Mouse (Mus musculus) kidney, postnatal 25 days (tissue): ENCODE results near the gene Mall.

Experiments used
- DNase-seq, 2 experiments: peaks; one replicate each; pipeline ENCODE4 v3.0.0; 2021; ENCODE audit warnings: mixed read lengths in 2 of 2

The Mall gene

DNA sequence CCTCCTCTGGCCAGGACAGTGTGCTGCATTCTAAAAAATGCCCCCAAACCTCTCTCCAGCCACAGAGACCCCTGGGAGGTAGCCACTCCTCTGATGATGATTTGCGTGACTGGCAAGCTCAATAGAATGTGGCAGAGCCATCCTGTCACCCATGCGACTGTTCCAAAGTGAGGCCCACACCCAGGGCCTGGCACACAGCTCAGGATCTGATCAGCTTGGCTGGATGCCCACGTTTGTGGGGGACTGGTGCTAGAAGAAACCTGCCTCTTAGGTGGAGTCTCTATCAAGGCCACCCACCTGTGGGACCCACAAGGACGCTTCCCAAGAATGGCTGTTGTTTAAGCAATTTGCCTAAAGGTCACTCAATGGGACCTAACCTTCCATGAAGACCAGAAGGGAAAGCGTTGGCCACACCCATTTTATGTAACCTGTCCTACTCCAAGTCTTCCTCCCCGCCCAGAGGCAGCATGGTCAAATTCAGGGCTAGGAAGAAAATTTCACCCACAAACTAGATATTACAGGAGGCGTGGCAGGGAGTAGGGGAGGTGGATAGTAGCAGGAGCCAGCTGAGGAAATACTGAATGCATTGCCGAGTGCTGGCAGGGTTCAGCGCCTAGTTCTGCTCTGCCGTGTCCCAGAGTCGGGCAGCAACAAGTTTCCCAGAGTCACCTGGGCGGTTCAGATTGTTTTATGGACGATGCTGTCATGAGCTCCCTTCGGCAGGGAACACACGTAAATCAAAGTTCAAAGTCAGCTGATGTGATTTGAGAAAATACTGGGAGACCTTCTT is 876 bp downstream of the Mall start:
- DNase-seq, result peak in 1 of 2 experiments; percentile 39

DNA sequence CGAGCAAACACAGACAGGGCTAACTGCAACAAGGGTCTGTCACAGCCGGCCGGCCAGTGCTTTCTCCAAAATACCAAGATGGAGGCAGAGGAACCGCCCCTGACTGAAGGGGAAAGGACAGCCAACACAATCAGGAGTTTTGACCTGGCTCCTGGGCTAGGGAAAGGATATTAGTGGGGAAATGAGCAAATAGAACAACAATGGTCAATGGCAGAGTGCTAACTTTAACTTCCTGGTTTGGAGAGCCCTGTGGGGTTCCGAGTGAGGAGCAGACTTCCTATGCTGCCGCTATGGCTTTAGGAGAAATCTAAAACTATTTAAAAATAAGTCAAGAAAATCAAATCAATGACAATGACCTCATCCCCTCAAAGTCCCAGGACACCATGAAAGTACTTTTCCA is 1.6 kb downstream of the Mall start:
- DNase-seq, result no peak

DNA sequence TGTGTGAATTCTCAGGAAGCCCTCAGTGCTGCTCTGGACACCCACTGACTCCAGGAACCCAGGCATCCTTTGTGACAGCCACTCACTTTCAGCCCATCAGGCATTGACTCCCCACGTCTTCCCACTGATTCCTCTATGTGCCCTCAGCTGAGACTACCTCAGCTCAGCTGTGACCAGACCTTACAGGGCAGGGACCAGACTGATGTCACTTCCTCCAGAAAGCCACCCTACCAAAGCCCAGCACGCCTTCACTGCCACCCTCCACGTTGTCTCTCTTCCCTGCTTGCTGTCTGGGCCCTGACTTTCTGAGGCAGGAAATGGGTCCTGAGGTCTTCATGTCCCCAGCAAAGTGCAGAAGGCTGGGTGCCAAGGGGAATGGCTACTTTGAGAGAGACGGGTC is 6.5 kb downstream of the Mall start:
- DNase-seq, result no peak

DNA sequence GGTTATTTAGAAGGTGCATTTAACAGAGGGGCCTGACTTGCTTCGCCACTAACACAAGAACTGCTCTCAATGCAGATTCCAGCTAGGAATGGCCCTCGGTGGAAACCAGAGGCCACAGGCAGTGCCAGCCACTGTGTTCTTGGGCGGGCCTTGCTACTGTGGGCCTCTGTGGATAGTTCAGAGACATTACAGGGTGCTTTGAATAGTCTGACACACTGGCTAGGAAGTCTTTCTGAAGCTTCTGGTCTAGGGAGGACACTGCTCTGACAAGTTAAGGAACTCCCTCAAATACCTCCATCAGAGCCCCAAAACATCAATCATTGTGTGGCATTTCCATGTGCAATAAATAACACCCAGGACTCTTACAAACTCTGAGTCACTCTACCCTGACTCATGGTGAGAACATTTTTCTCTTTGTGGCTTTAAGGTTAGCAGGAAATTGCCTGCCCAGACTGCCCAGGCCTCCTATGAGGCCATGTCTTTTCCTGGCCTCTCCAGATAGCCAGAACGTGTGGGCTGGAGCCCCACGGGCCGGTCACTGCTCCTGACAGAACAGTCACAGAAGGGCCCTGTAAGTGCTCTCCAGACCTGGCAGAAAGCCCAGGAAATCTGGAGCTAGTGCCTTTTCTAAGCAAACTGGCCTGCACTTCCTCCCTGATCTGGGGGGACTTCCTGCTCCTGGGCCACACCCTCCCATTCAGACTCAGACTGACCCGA is 7.4 kb downstream of the Mall start:
- DNase-seq, result peak; percentile 91

DNA sequence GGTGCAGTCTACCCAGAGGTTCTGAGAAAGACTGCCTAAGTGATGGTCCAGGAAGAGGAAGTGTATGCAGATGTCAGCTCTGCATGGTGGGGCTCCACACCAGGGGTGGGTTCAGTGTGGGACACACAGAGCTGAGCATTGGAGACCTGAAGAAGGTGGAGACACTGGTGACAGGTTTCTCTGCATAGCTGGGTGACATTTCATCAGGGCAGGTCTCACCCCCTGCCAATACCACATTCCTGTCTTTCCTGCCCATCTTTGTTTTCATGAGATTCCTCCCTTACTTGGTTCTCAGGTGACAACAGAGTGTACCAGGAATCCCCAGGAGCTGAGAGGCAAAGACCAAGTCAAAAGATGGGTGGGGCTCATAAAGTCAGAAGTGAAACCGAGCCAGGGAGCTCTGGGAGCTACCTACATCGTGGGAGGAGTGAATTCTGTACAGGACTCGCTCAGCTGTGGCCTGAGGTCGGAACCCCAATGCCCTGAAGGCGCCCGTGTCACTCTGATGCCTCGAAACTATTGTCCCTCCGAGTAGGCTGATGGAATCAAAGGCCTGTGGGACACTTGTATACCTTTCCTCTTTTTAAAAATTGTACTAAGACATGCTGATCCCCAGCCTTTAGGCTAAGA is 10.8 kb downstream of the Mall start:
- no peak for DNase-seq

DNA sequence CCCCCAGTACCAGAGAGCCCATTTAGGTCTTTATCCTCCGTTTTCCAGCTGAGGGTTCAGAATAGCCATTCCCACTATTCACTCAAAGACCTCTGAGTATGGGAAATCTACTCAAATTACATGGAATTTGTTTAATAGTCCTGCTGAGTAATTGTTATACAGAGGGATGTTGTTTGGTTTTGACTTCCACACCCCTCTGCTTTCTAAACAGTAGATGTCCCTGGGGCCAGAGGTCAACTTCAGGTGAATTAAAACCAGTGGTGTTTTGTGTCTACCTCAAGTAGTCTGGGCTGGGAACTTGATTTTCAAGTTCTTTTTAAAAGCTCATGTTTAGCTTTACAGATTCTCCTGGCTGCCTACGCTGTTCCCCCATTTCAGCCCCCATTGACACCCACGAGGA is 15.0 kb downstream of the Mall start:
- DNase-seq, result peak in 1 of 2 experiments; percentile 4

DNA sequence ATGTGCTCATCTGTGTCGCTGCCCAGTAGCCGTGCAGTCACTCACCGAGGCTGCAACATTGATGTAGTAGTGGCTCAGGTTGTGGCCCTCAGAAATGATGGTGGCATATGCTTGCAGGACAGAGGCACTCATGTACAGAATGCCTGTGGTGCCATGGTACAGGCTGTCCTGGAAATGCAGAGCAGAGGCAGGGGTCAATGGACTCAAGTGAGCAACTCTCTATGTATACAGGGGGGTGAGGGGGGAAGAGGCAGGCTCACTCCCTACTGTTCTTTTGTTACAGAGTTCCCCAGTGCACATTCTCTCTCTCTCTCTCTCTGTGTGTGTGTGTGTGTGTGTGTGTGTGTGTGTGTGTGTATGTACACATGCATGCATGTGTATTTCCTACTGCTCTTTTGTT is 20.9 kb downstream of the Mall start:
- DNase-seq, result peak in 1 of 2 experiments; percentile 35

DNA sequence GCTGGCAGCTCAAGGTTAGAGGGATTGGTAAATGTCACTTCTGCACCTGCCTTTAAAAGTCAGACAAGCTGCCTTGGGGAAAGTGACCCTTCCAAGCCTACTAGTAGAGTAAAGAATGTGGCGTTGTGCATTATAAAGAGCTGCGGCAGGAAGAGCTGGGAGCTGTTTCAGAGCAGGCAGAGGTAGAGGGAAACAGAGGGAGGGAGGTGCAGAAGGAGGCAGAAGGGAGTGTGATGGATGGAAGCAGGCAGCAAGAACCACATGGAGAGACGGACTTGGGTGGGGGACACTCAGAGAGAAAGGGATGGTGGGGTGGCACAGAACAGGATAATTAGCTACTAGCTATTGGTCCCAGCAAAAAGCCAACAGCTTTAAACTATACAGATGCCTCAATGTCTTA is 21.7 kb downstream of the Mall start:
- DNase-seq, result no peak

DNA sequence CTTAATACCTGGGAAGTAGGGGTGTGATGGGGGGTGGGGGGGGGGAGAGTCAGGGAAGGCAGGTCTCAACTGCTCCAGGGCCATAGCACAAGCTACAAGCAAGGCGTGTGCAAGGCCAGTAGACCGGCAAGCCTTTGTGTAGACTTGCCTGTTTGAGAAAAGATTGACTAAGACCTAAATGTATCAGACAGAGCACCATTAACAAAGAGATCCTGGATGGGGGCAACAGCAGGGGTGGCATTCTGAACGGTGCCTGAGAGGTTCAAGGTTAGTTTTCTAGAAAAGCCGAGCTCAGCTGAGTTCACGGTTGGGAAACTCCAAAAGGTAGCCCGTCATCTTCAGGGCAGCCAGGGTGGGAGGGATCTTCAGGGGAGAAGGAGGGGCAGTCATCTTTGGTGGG is 24.5 kb downstream of the Mall start:
- peak in 1 of 2 experiments; percentile 8 for DNase-seq

DNA sequence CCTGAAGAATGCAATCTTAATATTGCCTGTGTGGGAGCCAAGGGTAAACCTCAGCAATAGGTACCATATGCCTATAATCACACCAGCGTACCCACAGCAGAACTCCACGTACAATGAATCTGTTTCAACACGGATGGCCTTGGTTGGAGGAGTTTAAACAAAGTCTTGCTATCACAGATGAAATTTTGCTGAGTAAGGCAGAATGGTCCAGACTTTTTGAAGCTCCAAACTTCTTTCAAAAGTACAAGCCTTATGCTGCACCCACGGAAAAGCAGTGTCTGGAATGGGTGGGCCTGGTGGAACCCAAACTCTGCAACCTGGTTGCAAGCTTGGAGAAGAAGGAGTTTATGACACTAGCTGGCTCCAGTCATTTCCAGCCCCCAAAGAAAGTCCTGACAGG is 40.5 kb downstream of the Mall start:
- no peak for DNase-seq

DNA sequence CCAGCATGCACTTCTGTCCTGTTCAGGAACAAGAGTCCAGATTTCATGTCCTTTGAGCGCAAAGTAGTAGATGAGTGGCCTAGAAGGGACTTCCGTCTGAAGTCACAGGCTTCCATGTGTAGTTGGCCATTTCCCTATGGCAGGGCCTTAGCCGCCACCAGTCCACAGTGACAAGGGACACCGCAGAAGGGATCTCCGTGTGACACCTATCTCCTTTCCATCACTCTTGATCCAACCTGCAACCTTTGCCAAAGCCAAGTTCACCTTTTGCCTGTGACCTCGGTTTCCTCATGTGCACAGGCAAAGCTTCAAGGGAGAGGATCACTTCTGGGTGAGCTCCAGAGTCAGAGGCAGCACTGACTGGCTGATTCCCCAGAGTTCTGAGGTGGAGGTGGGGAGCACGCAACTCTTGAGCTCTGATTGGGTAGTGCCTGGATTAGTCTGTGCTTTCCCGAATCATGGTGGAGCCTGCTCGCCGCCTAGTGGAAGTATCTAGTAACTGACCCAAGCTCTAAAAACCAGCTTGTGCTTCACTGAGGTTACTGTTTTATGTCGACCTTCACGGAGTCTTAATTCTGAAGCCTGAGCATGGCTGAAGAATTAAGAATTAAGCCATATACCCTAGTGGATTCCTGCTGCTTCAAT is 45.9 kb downstream of the Mall start:
- DNase-seq, result peak; percentile 78 to 90

DNA sequence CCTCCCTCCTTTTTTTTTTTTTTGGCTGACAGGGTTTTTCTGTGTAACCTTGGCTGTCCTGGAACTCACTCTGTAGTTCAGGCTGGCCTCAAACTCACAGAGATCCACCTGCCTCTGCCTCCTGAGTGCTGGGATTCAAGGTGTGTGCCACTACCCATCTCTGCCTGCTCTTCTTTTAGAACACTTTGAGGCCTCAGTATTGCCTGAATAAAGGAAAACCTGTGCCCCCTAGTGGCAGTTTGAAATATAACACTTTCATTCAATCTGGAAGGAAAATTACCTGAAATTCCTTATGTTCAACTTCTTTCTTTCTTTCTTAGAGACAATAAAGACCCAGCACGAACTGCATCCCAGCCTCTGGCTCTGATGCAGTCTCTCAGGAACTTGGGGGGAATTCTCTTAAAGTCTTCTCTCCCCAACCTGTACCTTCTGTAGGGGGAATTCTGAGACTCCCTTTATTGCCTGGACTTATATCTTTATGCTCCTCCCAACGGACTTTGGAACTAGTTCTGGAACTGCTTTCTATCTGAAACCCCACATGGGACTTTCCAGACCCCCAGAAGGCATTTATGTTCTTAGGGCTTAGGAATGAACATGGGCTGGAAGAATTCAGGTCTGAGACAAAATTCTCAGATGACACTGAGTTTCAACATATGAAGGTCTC is 61.8 kb downstream of the Mall start:
- peak in 1 of 2 experiments; percentile 40 for DNase-seq

DNA sequence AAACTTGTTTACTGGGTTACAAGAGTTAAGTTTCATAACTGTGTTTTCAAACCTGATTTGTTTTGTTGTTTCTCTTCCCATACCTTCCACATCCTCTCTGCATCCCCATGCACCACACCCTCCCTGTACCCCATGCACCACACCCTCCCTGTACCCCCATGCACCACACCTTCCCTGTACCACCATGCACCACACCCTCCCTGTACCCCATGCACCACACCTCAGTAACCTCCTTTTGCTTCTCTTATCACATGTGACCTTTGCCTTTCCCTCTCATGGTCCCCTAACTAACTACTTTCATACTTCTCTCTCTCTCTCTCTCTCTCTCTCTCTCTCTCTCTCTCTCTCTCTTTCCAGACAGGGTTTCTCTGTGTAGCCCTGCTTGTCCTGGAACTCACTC is 62.7 kb downstream of the Mall start:
- no peak for DNase-seq

DNA sequence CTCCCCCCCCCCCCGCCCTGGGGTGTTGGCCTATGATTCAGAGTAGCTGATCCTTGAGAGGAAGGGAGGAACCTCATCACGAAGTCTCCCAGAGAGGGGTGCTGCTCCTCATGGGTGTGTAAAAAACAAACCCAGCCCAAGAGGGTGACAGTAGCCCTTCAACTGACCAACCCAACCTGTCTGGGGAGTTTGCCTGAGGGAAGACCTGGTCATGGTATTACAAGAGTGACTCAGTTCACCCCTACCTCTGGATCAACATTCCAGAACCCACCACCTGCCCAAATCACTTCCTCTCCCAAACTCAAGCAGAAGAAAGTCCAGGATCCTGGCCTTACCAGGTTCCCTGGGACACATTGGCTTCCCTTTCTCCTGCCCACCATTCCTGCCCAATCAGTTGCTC is 67.0 kb downstream of the Mall start:
- DNase-seq, result no peak

DNA sequence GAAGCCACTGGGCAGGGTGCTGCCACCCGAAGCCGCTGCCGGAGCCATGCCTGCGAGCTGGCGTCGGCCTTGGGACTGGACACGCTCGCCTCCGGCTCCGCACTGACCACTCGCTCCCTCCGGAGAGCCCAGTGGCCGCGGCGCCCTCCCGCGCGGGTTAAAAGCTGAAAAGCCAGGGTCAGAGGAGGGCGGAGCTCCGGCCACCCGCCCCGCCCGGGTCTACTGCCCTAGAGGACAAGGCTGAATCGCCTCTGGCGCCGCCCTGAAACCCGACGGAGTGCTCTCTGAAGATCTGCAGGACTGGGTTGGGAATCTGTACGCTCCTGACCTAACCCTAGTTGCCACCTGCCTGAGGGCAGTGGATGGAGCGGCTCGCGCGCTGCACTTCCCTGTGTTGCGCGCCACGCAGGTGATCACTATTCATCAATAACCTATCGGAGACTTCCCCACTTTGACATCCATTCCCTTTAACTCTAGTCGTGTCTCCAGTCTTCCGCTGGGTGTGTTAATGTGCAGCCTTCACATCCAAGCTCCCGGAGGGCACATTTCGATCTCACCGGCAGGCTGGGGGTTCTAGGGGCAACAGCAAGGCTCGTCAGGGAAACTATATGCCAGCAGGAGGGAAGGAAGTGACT is 73.5 kb downstream of the Mall start, which contains the start of gene Mal:
Gene Mal, minus strand, starts transcription at position 610 of the 635 bp plus-strand sequence.
- peak; percentile 83 to 90 for DNase-seq

DNA sequence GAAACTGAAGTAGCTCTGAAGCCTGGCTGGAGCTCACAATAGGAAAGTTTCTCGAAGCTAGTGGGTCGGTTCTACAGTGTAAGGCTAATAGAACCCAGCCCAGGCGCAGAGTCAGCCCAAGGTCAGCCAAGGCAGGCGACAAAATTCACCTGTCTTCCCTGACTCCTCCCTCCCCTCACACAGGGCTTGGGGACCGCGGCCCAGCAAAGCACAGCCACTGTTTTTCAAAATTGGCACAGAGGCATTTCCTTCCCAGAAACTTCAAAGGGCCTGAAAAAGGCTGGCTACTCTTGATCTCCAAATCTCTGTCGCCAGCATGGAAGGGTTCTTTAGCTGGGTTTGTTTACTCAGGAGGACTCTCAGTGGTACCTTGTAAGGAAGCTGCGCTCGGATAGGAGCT is 74.3 kb downstream of the Mall start:
- peak; percentile 39 to 62 for DNase-seq

DNA sequence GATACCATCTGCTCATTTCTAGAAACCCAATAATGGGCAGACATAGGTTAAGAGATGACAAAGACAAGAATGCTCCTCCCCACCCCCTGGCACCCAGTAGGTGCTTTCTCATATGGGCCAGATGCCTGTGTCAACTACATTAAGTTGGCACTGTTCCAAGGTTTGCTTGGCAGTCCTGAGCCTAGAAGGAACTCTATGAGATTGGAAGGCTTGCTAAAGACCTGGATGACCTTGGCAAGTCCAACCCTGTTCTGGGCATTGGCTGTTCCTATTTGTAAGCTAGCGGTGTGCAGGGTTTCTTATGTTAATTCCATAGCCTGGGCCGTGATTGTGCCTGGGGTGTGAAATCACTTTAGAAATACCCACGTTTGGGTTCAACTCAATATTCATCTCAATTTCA is 74.9 kb downstream of the Mall start:
- DNase-seq, result peak; percentile 21 to 64
